Mouse (Mus musculus) right cerebral cortex, postnatal 36 days (tissue): ENCODE data around the gene Fam25c.

ENCODE experiments used
- DNase-seq, 2 experiments: peaks; one replicate each; pipeline ENCODE4 v3.0.0; 2022; ENCODE audit warnings: low spot score in 2 of 2, mixed read lengths in 1 of 2

The Fam25c gene

DNA sequence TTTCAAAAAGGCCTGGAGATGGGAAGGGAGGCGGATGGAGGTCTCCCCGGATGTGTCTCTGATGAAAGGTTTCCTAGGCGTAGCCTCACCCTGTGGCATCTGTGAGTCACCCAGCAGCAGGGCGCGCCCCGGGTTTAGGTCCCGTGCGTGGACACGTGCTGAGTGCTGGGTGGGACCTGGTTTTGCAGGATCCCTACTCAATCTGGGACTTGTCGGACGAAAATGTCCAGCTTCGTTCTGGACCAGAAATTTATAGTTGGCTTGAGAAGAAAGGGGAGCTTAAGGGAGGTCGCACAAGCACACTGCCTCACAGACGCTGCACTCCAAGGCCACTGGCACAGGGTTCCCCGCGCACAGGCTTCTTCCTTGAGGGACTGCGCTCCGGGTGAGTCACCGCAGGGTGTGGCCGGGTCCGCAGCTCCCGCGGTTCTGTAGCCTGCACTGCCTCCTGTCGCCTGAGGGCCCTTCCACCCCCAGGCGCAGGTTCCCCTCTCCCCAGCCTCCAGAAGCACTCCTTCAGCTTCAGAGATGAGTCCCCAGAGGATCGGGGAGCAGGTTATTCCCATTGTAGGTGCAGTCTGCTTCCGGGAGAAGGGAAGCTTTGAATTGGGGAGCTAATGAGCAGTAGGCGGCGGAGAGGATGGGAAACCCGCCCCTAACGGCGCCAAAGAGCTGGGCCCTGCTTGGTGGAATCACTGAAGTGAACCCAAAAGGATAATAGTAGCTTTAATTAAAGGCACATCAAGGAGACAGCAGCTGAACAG lies 8.4 kb upstream of the Fam25c start:
- DNase-seq, result peak; percentile 20 to 23

DNA sequence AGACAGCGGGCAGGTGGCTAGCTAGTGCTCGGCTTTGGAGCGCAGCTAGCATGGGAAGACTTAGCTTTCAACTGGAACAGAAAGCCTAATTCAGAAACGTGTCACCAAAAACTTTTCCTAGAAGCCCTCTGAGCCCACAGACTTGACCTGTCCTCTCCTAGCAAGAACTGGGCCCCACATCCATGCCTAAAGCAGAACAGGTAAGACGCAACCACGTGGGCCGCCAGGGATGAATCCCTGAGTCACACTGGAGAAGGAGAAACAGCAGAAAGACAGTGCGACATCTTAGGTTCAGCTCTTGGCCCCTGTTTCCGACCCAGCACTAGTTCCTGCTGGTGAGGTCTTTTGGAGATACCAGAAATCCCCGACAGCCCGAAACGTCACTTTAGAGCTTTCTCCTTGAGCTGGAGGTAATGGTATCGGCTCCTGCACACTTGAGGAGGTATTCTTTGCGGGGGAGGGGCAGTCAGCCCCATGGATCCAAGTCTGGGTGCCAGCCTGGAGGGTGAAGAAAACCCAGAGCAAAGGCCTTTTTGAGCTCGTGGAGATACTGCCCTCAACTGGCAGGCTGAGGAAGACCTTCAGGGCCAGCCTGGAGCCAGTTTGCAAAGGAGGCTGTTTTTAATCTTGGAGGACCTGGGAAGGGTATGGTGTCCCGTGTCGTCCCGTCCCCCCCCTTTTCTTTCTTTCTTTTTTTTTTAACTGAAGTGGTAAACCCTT lies 7.7 kb upstream of the Fam25c start:
- DNase-seq, result peak; percentile 39 to 55

DNA sequence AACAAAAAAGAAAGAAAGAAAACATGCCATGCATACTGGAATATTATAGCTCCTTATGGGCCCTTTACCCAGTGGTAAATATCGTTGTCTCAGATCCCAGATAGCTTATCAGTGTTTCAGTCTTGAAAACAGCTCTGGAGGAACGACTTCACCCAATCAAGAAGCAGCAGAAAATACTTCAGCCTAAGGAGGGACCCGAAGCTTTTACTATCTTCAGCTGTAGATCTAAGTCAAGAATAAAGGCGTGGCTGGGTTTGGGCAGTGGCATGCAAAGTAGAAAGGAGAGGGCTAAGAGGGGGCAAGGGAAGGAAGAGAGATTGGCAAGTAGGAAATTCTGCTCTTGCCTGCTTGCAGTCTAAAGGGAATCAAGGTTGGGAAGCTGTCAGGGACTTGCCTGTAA lies 6.9 kb upstream of the Fam25c start:
- DNase-seq, result no peak

DNA sequence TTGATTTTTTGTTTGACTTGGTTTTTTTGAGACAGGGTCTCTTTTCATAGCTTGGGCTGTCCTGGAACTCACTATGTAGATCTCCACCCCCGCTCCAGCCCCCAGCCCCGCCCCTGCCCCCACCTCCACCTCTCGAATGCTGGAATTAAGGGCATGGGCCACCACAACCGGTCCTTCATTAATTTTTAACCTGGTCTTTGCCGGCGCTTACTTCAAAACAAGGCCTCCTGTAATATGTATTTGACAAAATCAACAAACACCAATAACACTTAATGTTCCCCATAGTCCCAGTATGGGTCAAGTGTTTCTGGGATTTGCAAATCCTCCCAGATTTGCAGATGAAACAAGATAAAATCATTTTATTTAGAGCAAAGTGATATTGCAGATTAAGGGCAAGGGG lies 5.0 kb upstream of the Fam25c start:
- no peak for DNase-seq

DNA sequence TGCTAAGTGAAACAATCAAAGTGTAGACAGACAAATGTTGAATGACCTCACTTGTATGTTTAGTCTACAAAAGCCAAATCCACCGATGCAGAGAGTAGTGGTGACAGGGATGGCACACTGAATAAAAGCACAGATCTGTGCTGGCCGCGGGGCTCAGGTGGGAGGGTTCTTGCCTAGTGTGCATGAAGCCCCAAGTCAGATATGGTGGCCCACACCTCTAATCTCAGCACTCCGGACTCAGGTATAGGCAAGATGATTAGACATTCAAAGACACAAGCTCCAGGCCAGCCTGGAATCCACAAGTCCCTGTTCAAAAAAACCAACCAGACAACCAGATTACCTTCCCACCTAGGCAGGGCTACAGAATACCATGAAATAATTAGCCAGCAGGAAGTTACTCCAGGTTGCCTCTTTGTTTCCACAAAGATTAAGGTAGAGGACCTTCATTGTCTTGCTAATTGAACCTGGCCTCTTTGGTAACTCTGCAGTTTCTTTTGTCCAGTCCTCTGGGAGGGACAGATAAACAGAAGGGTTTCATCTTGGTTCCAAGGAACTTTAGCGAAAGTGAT lies 4.5 kb upstream of the Fam25c start:
- no peak for DNase-seq

DNA sequence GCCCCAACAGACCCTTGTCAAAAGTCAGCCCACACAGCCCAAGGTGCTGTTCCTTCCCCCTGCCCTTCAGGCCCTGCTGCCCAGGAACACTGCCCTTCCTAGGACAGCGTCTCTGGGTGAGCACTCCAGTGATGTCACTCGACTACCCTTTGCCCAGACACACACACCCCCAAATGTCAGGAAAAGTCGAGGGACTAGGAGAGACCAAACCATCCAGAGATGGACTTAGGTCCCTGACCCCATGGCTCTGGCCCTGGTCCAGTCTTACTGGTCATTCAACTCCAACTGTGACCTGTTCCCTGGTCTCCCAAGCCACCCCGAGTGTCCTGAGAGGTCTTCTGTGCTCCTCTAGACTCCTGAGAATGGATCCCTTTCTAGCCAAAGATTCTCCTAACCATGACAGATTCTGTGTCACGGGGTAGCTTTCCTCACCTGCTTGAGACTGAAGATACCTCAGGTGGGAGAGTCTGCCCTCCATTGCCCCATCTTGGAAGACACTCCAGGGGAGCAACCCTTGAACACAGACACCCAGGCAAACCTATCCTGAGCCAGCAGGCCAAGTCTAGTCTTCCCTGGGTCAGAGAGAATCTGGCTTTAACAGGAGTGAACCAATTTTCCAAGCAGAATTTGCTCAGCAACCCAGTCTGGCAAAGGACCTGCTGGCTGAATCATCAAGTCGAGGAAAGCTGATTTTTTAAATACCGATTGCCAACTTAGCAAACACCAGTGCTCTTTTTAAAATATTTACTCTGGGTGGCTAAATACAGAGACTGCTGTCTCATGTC lies 2.6 kb upstream of the Fam25c start:
- no peak for DNase-seq

DNA sequence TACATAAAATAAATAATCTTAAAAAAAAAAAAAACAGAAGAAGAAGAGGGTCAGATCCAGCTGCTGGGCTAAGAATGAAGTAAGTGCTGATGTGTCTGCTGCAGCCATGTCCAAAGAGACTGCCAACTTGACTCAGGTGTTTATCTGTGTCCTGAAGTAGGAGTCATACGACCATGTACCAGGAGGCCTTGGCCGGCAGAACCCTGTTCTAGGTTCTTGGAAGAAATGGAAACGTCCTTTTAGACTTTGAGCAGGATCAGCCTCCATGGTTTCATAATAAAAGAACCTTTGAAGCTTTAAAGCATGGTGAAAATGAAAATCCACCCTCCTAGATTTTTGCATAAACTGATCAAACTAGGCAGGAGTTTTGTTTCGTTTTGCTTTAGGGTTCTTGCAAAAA lies 777 bp downstream of the Fam25c start:
- no peak for DNase-seq

DNA sequence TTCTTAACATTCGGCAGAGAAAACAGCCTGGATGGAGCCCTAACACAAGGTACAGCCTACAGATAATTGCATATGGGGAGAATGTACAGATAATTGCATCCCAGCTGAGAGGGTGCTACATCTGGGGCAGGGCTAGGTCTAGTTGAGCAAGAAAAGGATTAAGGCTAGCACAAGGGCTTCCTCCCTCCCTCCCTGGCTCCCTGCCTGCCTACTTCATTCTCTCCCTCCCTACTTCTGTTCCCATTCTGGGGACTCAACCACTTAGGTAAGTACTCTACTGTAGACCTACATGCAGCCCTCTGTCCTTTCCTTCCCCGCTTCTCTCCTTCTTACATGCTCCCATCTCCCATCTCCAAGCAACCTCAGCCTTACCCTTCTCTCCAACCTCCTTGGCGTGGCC lies 1.9 kb downstream of the Fam25c start:
- DNase-seq, result no peak

DNA sequence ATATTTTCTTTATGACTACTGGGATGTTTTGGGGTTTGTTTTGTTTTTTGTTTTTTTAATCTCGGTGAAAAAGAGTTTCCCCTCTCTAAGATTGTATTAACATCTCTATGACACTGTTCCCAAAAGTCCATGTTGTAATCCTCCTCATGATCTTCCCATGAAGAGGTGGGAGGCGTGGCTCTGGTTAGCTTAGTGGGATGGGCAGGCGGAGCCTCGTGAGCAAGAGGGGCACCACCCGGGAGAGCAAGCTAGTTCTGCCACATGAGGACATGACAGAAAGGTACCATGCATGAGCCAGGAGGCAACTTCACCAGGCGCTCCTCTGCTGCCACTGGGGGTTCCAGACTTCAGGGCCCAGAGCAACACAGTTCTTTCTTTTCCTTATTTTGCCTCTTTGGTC lies 2.7 kb downstream of the Fam25c start:
- no peak for DNase-seq

DNA sequence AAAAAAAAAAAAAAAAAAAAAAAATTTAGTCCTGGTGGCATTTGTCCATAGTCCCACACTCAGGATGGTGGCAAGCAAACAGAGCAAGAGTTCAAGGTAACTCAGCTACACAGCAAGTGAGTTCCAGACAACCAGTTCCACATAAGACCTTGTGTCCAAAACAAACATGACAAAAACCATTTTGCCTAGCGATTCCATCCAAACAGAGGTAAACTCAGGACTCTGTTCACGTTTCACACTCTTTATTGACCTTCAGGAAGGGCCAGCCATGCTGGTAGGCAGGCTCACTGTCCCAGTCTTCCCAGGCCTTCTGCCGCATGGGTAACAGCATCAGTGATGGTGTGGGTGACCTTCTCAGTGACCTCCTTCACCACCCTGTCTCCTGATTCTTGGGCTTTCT lies 3.6 kb downstream of the Fam25c start:
- no peak for DNase-seq

DNA sequence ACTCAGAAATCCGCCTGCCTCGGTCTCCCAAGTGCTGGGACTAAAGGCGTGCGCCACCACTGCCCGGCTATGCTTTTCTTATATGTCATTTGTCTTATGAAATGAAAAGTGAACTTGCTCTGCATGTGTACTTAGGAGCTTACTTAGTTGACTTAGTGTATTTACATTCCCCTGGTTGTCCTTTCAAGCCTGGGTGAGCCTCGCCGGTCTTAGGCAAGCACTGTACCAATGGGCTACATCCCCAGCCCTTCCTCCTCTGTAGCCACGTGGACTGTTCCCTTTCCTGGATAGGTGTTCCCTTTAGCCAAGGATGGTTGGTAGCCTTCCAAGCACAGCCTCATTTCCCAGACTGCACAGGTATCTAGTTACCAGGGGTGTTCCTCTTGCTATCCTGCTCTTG lies 6.2 kb downstream of the Fam25c start:
- no peak for DNase-seq

DNA sequence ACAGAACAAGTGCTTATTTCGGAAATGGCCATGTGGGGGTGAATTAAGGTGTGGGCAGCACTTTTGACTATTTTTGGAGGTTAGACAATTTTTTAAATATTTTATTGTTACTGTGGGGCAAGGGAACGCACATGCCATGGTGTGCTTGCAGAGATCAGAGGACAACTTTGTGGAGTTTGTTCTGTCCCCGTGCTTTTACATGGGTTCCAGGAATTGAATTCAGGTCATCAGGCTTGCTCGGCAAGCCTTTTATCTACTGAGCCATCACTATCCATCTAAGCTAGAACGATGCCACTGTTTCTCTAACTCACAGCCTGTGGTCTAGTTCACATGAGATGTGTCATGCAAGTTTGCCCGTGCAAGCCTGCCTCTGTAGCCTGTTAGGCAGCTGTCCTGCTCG lies 6.9 kb downstream of the Fam25c start:
- DNase-seq, result no peak

DNA sequence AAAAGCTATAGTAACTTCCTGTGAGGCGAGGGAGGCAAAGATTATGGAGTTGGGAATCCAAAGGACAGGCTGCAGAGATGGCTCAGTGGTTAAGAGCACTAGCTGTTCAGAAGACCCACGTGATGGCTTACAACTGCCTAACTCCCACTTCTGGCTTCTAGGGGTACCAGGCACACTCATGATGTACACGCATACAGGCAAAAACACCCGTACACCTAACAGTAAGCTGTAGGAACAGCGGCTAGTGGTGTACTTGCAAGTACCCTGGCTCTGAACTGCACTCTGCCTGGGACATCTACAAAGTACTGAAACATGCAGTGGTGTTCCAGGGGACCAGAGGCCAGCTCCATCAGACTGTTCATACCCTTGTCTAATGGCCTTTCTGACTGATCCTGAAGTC lies 8.1 kb downstream of the Fam25c start:
- no peak for DNase-seq

DNA sequence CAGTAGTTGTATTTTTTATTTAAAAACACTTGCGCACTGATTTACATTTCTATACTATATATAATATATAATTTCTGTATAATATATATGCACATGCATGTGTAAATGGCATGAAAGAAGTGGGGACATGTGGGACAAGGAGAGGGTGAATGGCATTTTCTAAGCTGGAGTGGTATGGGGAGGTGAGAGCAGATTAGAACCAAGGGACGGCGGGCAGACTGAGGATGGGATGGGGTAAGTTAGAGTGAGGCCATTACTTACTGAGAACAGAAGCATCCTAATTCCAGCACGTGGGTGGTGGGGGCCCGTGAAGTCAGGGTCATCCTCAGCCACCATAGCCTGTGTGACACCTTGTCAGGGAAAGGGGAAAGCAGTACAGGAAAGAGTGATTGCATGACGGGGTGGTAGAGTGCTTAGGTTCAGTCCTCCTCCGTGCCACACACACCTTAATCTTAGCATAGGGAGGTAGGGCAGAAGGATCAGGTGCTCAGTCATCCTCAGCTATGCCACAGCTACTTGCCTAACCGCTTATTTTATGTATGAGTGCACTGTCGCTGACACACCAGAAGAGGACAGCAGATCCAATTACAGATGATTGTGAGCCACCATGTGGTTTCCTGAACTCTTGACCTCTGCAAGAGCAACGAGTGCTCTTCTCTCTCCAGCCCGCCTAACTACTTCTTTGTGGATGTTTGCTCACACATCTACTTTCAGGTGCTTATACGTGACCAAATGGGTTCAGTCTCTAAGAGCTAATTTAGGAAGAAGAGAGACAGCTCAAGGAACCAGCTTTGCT lies 9.3 kb downstream of the Fam25c start:
- no peak for DNase-seq

DNA sequence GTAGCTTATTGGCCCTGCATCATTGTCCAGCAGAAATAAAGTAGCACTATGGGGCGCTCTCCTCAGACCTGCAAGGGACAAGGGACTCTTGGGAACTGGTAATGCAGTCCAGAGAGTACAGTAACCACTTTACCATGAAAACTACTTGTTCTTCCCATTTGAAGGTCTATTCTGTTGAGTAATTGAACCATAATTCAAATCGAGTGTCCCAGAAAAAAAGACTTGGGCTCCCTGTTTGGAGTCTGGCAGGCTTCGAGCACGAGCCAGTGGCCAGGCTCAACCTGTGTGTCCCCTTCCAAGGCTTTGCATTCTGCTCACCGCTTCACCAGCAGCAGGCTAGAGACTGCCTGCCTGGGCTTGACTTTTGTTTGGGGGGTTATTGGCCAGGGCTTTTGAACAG lies 10.9 kb downstream of the Fam25c start:
- DNase-seq, result no peak

DNA sequence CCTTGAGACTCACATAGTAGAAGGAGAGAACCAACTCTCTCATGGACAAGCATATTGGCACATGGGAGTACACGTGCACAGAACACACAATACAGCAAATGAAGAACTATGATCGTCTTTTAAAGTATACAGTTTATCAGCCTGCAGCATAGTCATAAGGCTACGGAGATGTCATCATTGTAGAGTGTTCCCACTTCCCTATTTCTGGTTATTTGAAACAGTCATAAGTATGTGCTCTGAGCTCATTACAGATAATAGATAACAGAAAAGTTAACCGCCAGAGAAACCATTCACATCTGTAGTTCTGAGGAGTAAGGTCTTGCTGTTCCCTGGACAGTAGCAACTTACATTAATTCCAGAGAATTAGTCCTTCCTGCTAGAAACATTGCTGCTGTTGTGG lies 12.2 kb downstream of the Fam25c start:
- no peak for DNase-seq

DNA sequence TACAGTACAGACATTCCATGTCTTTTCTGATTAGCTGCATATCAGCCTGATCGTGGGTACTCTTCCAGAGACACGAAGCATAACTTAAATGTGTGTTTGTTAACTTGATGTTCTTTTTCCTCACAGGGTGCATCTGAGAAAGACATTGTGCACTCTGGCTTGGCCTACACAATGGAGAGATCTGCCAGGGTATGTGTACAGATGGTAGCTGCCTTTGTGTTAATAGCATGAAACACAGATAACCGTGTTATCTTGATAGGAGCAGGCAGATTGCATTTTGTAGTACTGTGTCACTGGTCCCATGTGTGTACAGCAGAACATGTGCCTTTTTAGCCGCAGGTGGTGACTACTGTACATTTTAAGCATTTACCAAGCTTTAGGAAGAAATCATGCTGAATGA lies 13.2 kb downstream of the Fam25c start:
- DNase-seq, result no peak

DNA sequence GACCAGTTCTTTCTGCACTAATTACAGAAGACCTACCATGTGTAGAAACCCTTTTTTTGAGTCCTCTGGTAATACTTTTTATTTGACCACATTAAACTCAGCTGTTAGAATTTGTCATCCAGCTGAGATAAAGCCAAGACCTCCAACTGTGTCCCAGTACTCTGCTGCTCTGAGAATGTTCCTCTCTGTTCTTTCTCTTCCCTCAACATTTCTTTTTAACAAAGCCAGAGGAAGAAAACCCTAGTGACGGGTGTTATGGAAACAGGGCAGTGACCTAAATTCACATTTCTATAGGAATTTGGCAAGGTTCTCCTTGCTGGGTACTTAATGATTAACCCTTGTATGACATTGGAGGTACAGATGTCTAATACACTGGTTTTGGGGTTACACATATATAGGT lies 15.8 kb downstream of the Fam25c start:
- no peak for DNase-seq

DNA sequence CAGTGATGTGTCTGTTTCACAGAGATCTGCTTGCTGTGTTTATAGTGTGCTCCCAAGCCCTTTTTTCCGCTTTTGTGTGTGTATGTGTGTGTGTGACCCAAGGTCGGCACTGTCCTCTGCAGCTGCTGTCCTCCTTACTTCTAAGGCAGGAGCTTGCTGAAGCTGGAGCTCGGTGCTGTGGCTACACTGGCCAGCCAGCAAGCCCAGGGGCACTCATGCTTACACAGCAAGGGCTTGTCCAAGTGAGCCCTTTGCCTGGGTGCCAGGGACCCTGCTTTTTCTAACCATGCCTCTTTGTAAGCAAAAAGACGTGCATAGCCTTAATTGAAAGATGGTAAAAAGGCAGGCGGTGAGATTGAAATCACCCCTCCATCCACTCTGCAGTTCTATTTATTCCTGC lies 22.8 kb downstream of the Fam25c start:
- peak; percentile 55 to 64 for DNase-seq

DNA sequence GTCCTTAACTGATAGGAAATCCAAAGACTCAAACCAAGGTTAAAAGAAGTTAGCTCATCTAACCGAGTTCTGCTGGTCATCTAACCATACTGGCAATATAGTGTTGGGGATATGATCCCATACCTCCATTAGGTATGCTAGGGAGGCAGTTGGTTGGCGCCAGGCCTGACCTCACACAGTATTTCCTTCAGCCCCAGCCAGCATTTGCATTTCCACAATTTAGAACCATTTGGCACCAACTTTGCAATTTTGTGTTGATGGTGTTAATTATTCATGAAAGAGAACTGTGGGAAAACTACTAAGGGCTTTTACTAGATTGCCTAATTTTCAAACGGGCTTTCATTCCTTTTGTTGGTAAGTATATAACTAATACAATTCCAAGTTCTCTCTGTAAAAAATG lies 23.3 kb downstream of the Fam25c start:
- peak; percentile 33 to 34 for DNase-seq

DNA sequence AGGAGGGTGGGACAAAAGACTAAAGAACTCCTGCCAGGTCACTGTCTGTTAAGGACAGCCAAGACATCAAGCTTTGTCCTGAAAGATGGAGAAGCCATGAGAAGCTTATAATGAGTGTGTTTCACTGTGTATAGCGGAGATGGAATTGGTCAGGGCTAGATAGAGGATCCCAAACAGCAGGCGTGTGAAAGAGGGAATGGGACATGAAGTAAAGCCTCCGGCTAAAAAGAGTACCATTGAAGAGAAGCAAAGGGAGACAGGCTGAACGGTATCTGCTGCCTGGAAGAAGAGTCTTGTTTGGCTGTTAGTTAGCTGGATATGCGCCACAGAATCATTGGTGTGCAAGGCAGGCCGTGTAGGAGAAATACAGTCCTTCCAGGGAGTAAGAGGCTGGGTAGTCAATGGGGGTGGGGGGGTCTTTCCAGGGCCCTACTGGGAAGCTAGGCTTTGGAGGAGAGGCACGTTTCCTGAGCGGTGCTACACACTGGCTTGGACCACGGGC lies 24.5 kb downstream of the Fam25c start:
- no peak for DNase-seq
